In genomic region chr9:21017177-21017575, GRCm38 (mm10) we compare ENCODE assay signal across 10 mouse cellular contexts. TPM values are rescaled to one million over a fixed set of nuclear protein-coding genes. Genes with fewer than 3 reads are reported as not detected.
A peak's percentile ranks its signal among the peaks of the same experiment; 100 is the strongest.
DNase-seq lines count a peak whose midpoint lies in the region; ATAC-seq and TF ChIP-seq lines count a peak whose summit lies in the region.
"Had no signal": no experiment of that assay in that cellular context is flagged by ENCODE, and none has a peak within 500 bp of the region (broad histone marks: within the 10 kb centered on the region; RNA-seq: fewer than 3 reads in every experiment).

No protein-coding gene starts in this region.

- H3K4me3 ChIP-seq in kidney, adult 2 months (ENCODE audit: insufficient read depth, low read depth, low read length), result peak overlapping the region; percentile 14; the same call in 1 of the 2 replicates
- H3K4me3 ChIP-seq in bone marrow, adult 2 months (replicated peaks; ENCODE audit: control insufficient read depth, low read depth, low read length), result peak overlapping the region; percentile 7
- peak overlapping the region; percentile 54; the same call in 1 of the 2 replicates for H3K4me3 ChIP-seq in liver, embryonic 11.5 days (ENCODE audit: low read depth, low read length)
- no peak overlapping the region for H3K4me3 ChIP-seq in forebrain, embryonic 12.5 days (replicated peaks)
- H3K4me3 ChIP-seq in midbrain, embryonic 16.5 days (ENCODE audit: low read depth, low read length), result no peak overlapping the region
- H3K4me3 ChIP-seq: midbrain, embryonic 12.5 days had no signal

- no peak for TF ChIP-seq CTCF in kidney, adult 2 months (conservative IDR thresholded peaks at IDR 0.05; ENCODE audit: insufficient read depth, insufficient read length, low read depth, low read length)
- TF ChIP-seq CTCF in bone marrow, adult 2 months (IDR thresholded peaks at IDR 0.05; ENCODE audit: control insufficient read depth, insufficient read depth, low read length), result no peak

- no peak for TF ChIP-seq POLR2A in kidney, adult 2 months (IDR thresholded peaks at IDR 0.05; ENCODE audit: low read depth, low read length)
- no peak for TF ChIP-seq POLR2A in bone marrow, adult 2 months (IDR thresholded peaks at IDR 0.05; ENCODE audit: borderline replicate concordance, control insufficient read depth, low read depth, low read length)

- H3K4me2 ChIP-seq in liver, embryonic 11.5 days, result peak overlapping the region; percentile 85
- no peak overlapping the region for H3K4me2 ChIP-seq in forebrain, embryonic 12.5 days
- H3K4me2 ChIP-seq in midbrain, embryonic 16.5 days (ENCODE audit: low read length), result no peak overlapping the region
- H3K4me2 ChIP-seq: midbrain, embryonic 12.5 days had no signal

- H3K36me3 ChIP-seq in kidney, adult 2 months (ENCODE audit: control insufficient read depth, insufficient read depth, low read length), result no peaks in the 10 kb centered on the region
- H3K36me3 ChIP-seq in liver, embryonic 11.5 days (ENCODE audit: control insufficient read depth, insufficient read depth, low read length), result no peaks in the 10 kb centered on the region
- no peaks in the 10 kb centered on the region for H3K36me3 ChIP-seq in forebrain, embryonic 12.5 days (replicated peaks)
- no peaks in the 10 kb centered on the region for H3K36me3 ChIP-seq in midbrain, embryonic 16.5 days (ENCODE audit: control insufficient read depth, insufficient read depth, low read length)
- H3K36me3 ChIP-seq: midbrain, embryonic 12.5 days had no signal

- no peak overlapping the region for H3K27ac ChIP-seq in kidney, adult 2 months (ENCODE audit: insufficient read depth, low read depth, low read length)
- peak overlapping the region; percentile 25 for H3K27ac ChIP-seq in bone marrow, adult 2 months (ENCODE audit: control insufficient read depth, insufficient read depth, low read depth, low read length, poor library complexity)
- H3K27ac ChIP-seq in liver, embryonic 11.5 days (ENCODE audit: low read depth, low read length), result no peak overlapping the region
- H3K27ac ChIP-seq in forebrain, embryonic 12.5 days, result no peak overlapping the region
- H3K27ac ChIP-seq in midbrain, embryonic 16.5 days (ENCODE audit: low read length), result no peak overlapping the region
- H3K27ac ChIP-seq: midbrain, embryonic 12.5 days had no signal

- no peaks in the 10 kb centered on the region for H3K9me3 ChIP-seq in liver, embryonic 11.5 days (ENCODE audit: control insufficient read depth, low read length)
- no peaks in the 10 kb centered on the region for H3K9me3 ChIP-seq in forebrain, embryonic 12.5 days
- no peaks in the 10 kb centered on the region for H3K9me3 ChIP-seq in midbrain, embryonic 16.5 days (replicated peaks; ENCODE audit: control insufficient read depth, low read length, poor library complexity, severe bottlenecking)
- H3K9me3 ChIP-seq: midbrain, embryonic 12.5 days had no signal

- 52% methylated on average over 4 of the region's 4 CpGs for WGBS in kidney, adult 2 months
- WGBS in bone marrow, adult 2 months, result 9% methylated on average over 4 of the region's 4 CpGs
- 29% methylated on average over 4 of the region's 4 CpGs for WGBS in liver, embryonic 11.5 days
- 33% methylated on average over 4 of the region's 4 CpGs for WGBS in forebrain, embryonic 12.5 days
- WGBS in midbrain, embryonic 16.5 days, result 38% methylated on average over 4 of the region's 4 CpGs

- H3K27me3 ChIP-seq in kidney, adult 2 months (replicated peaks; ENCODE audit: control insufficient read depth, insufficient read depth, low read length), result no peaks in the 10 kb centered on the region
- H3K27me3 ChIP-seq in liver, embryonic 11.5 days (replicated peaks; ENCODE audit: control insufficient read depth, insufficient read depth, low read length), result peaks cover 17% of the 10 kb centered on the region; the same call in 1 of the 2 replicates
- H3K27me3 ChIP-seq in forebrain, embryonic 12.5 days, result peaks cover 72% of the 10 kb centered on the region
- peaks cover 44% of the 10 kb centered on the region for H3K27me3 ChIP-seq in midbrain, embryonic 16.5 days (ENCODE audit: control insufficient read depth, insufficient read depth, low read depth, low read length)

- no peak for DNase-seq in kidney, adult 2 months
- DNase-seq in kidney, postnatal 36 days, result no peak
- peak; percentile 46 for DNase-seq in A20 (ENCODE audit: low read depth, low spot score)
- no peak for DNase-seq in liver, embryonic 11.5 days (ENCODE audit: low spot score)
- DNase-seq in testis, postnatal 14 days (ENCODE audit: low spot score), result no peak
- DNase-seq: adrenal gland, postnatal 25 days had no signal

- no peak for ATAC-seq in liver, embryonic 11.5 days (replicated peaks; ENCODE audit: low FRiP score)
- no peak for ATAC-seq in forebrain, embryonic 12.5 days (ENCODE audit: low FRiP score)
- ATAC-seq in midbrain, embryonic 16.5 days, result no peak

- no peak overlapping the region for H3K9ac ChIP-seq in liver, embryonic 11.5 days (ENCODE audit: low read depth, low read length)
- H3K9ac ChIP-seq in forebrain, embryonic 12.5 days, result no peak overlapping the region
- H3K9ac ChIP-seq in midbrain, embryonic 16.5 days (ENCODE audit: low read depth, low read length), result no peak overlapping the region
- H3K9ac ChIP-seq: midbrain, embryonic 12.5 days had no signal

- no peaks in the 10 kb centered on the region for H3K4me1 ChIP-seq in kidney, adult 2 months (ENCODE audit: control insufficient read depth, insufficient read depth, low read length)
- H3K4me1 ChIP-seq in bone marrow, adult 2 months (ENCODE audit: control insufficient read depth, insufficient read depth, low read length), result peaks cover 7% of the 10 kb centered on the region; the same call in 1 of the 2 replicates
- H3K4me1 ChIP-seq in liver, embryonic 11.5 days (replicated peaks; ENCODE audit: control insufficient read depth, insufficient read depth, low read length), result peaks cover 24% of the 10 kb centered on the region
- H3K4me1 ChIP-seq in forebrain, embryonic 12.5 days, result peaks cover 12% of the 10 kb centered on the region
- H3K4me1 ChIP-seq in midbrain, embryonic 16.5 days (ENCODE audit: control insufficient read depth, insufficient read depth, low read length), result no peaks in the 10 kb centered on the region

RNA-seq across cellular contexts. Expression of gene Icam1, which starts 1.4 kb away (rescaled TPM):
- polyA plus RNA-seq in kidney, adult 2 months (2012; rRNA removed), result 23.4 and 25.9 TPM in 2 replicates
- 4.4 and 15.3 TPM in 2 replicates for polyA plus RNA-seq in bone marrow, adult 2 months (2011; ENCODE audit: insufficient read depth, insufficient read length, low replicate concordance, missing spikeins)
- polyA plus RNA-seq in liver, embryonic 11.5 days (2014; fragmentation: Nextera tagmentation; extraction: Ambion mirVana), result 12.2 and 13.0 TPM in 2 replicates
- polyA plus RNA-seq in forebrain, embryonic 12.5 days (2016; fragmentation: Nextera tagmentation; extraction: Ambion mirVana), result 3.7 and 3.8 TPM in 2 replicates
- polyA plus RNA-seq in midbrain, embryonic 16.5 days (2015; fragmentation: Nextera tagmentation; extraction: Ambion mirVana), result 3.0 and 3.1 TPM in 2 replicates

RNA-seq across cellular contexts. Expression of gene Icam4, which starts 12.0 kb away (rescaled TPM):
- polyA plus RNA-seq in kidney, adult 2 months (2012; rRNA removed), result 1.2 and 1.4 TPM in 2 replicates
- polyA plus RNA-seq in bone marrow, adult 2 months (2011; ENCODE audit: insufficient read depth, insufficient read length, low replicate concordance, missing spikeins), result 31.6 and 34.0 TPM in 2 replicates
- 146 and 147 TPM in 2 replicates for polyA plus RNA-seq in liver, embryonic 11.5 days (2014; fragmentation: Nextera tagmentation; extraction: Ambion mirVana)
- 1.5 and 1.9 TPM in 2 replicates for polyA plus RNA-seq in forebrain, embryonic 12.5 days (2016; fragmentation: Nextera tagmentation; extraction: Ambion mirVana)
- 0.24 TPM in 1 of 2 replicates, not detected in the other for polyA plus RNA-seq in midbrain, embryonic 16.5 days (2015; fragmentation: Nextera tagmentation; extraction: Ambion mirVana)

RNA-seq across cellular contexts. Expression of gene Mrpl4, which starts 14.6 kb away (rescaled TPM):
- 175 and 213 TPM in 2 replicates for polyA plus RNA-seq in kidney, adult 2 months (2012; rRNA removed)
- polyA plus RNA-seq in bone marrow, adult 2 months (2011; ENCODE audit: insufficient read depth, insufficient read length, low replicate concordance, missing spikeins), result 13.8 and 27.4 TPM in 2 replicates
- polyA plus RNA-seq in liver, embryonic 11.5 days (2014; fragmentation: Nextera tagmentation; extraction: Ambion mirVana), result 138 and 145 TPM in 2 replicates
- 110 and 111 TPM in 2 replicates for polyA plus RNA-seq in forebrain, embryonic 12.5 days (2016; fragmentation: Nextera tagmentation; extraction: Ambion mirVana)
- 101 and 104 TPM in 2 replicates for polyA plus RNA-seq in midbrain, embryonic 16.5 days (2015; fragmentation: Nextera tagmentation; extraction: Ambion mirVana)

RNA-seq across cellular contexts. Expression of gene Icam5, which starts 14.7 kb away (rescaled TPM):
- polyA plus RNA-seq in kidney, adult 2 months (2012; rRNA removed), result 0.34 and 0.49 TPM in 2 replicates
- 1.5 and 1.7 TPM in 2 replicates for polyA plus RNA-seq in bone marrow, adult 2 months (2011; ENCODE audit: insufficient read depth, insufficient read length, low replicate concordance, missing spikeins)
- 0.37 and 0.44 TPM in 2 replicates for polyA plus RNA-seq in liver, embryonic 11.5 days (2014; fragmentation: Nextera tagmentation; extraction: Ambion mirVana)
- polyA plus RNA-seq in forebrain, embryonic 12.5 days (2016; fragmentation: Nextera tagmentation; extraction: Ambion mirVana), result 0.13 TPM in 2 replicates
- polyA plus RNA-seq in midbrain, embryonic 16.5 days (2015; fragmentation: Nextera tagmentation; extraction: Ambion mirVana), result 2.2 and 2.5 TPM in 2 replicates
- polyA plus RNA-seq: midbrain, embryonic 12.5 days had no signal

RNA-seq across cellular contexts. Expression of gene S1pr2, which starts 40.6 kb away (rescaled TPM):
- polyA plus RNA-seq in kidney, adult 2 months (2012; rRNA removed), result 3.5 and 4.0 TPM in 2 replicates
- polyA plus RNA-seq in bone marrow, adult 2 months (2011; ENCODE audit: insufficient read depth, insufficient read length, low replicate concordance, missing spikeins), result 0.84 and 2.2 TPM in 2 replicates
- polyA plus RNA-seq in liver, embryonic 11.5 days (2014; fragmentation: Nextera tagmentation; extraction: Ambion mirVana), result 15.2 and 16.8 TPM in 2 replicates
- 13.1 and 16.5 TPM in 2 replicates for polyA plus RNA-seq in forebrain, embryonic 12.5 days (2016; fragmentation: Nextera tagmentation; extraction: Ambion mirVana)
- polyA plus RNA-seq in midbrain, embryonic 16.5 days (2015; fragmentation: Nextera tagmentation; extraction: Ambion mirVana), result 9.7 and 10.3 TPM in 2 replicates

Comparison
In these comparisons a context has a peak if more than half of its experiments do, and no peak if none do; other contexts are left out.
1. H3K4me3 ChIP-seq: peak in kidney, adult 2 months (single experiment), bone marrow, adult 2 months (single experiment) and liver, embryonic 11.5 days (single experiment); none in forebrain, embryonic 12.5 days (single experiment) and midbrain, embryonic 16.5 days (single experiment).
2. RNA of gene Icam4, which starts 12.0 kb away (polyA plus RNA-seq): 146 to 147 TPM in liver, embryonic 11.5 days and 31.6 to 34.0 TPM in bone marrow, adult 2 months; 1.5 to 1.9 TPM in forebrain, embryonic 12.5 days, 1.2 to 1.4 TPM in kidney, adult 2 months and 0.24 TPM in midbrain, embryonic 16.5 days; every median in the first group is over 10 times any median in the second.